Mouse (Mus musculus) MEL (cell line): ENCODE measurements around the gene Gm609.

Experiments used
- BHLHE40 ChIP-seq: IDR thresholded peaks from 2 replicates; pipeline ENCODE4 v1.6.1; 2012; ENCODE audit warnings: low read depth, mild to moderate bottlenecking, inconsistent platforms, low read length, improper control_type of control experiment, borderline replicate concordance
- ELF1 ChIP-seq: IDR thresholded peaks from 2 replicates; pipeline ENCODE4 v1.6.1; 2014; ENCODE audit warnings: low read depth, mild to moderate bottlenecking, inconsistent platforms, low read length, improper control_type of control experiment, moderate library complexity
- MAFK ChIP-seq: IDR thresholded peaks from 2 replicates; pipeline ENCODE4 v1.6.1; 2011; ENCODE audit warnings: low read depth, mild to moderate bottlenecking, low read length, improper control_type of control experiment, borderline replicate concordance
- MAX ChIP-seq: IDR thresholded peaks from 2 replicates; pipeline ENCODE4 v1.6.1; 2011; ENCODE audit warnings: low read length, improper control_type of control experiment
- POLR2A ChIP-seq, 2 experiments: IDR thresholded peaks; 2 replicates each; pipeline ENCODE4 v1.6.1; 2011 to 2012; ENCODE audit warnings: low read length in 2 of 2, mild to moderate bottlenecking in 2 of 2, control low read depth in 1 of 2, improper control_type of control experiment in 1 of 2, low read depth in 1 of 2, moderate library complexity in 1 of 2; ENCODE audit not compliant: control insufficient read depth in 1 of 2, insufficient read depth in 1 of 2, poor library complexity in 1 of 2
- RAD21 ChIP-seq: IDR thresholded peaks from 2 replicates; pipeline ENCODE4 v1.6.1; 2011; ENCODE audit warnings: mild to moderate bottlenecking, low read depth, low read length, improper control_type of control experiment
- ZC3H11A ChIP-seq: IDR thresholded peaks from 2 replicates; pipeline ENCODE4 v1.6.1; 2012; ENCODE audit warnings: low read depth, mild to moderate bottlenecking, inconsistent platforms, low read length, improper control_type of control experiment

DNA sequence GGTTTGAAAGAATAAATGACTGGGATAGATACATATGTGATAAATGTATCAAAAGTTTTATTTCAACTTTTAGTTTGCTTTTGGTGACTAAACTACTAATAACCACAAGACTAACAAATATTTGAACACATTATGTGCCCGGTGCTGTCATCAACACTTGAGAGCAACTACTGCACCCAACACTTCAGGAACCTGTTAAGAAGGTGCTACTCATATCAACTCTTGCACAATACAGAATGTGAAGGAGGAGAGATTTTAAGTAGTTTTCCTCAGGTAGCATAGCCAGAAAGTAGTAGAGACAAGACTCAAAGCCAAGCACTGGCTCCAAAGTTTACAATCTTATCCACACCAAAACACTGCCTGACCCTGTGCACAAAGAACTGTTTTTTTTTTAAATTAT lies 90.7 kb downstream of the Gm609 start:
- TF ChIP-seq POLR2A (IDR thresholded peaks at IDR 0.05; ENCODE audit: control insufficient read depth in 1 of 2, insufficient read depth in 1 of 2, low read depth in 1 of 2, low read length in 2 of 2, poor library complexity in 1 of 2) (no peak), MAFK (no peak), ELF1 (no peak), MAX (no peak), RAD21 (no peak), BHLHE40 (no peak), ZC3H11A (no peak)
